Mouse (Mus musculus) stomach, postnatal 0 days (tissue): ENCODE measurements around the gene Szt2. TPM values are rescaled to one million over a fixed set of nuclear protein-coding genes. Genes with fewer than 3 reads are reported as not detected.

ENCODE experiments used
- ATAC-seq: fragments of 200-750 bp; cut with Nextera tagmentation; 2 replicates; pipeline ENCODE4 v1.8.0; 2017; ENCODE audit not compliant: low FRiP score, low TSS enrichment
- DNase-seq: peaks from one replicate; pipeline ENCODE4 v3.0.0-alpha.2; 2016; ENCODE audit warnings: low spot score
- H3K27ac ChIP-seq: fragments of 300-500 bp; sonication (generic); replicated peaks from 2 replicates; pipeline ENCODE4 v1.5.1; 2014; ENCODE audit warnings: mild to moderate bottlenecking, control low read depth
- H3K27me3 ChIP-seq: fragments of 300-500 bp; sonication (generic); 2 replicates; pipeline ENCODE4 v1.6.1; 2014; ENCODE audit warnings: low read length; ENCODE audit not compliant: control insufficient read depth, insufficient read depth
- H3K36me3 ChIP-seq: fragments of 300-500 bp; sonication (generic); 2 replicates; pipeline ENCODE4 v1.6.1; 2014; ENCODE audit warnings: low read length, mixed read lengths; ENCODE audit not compliant: control insufficient read depth, insufficient read depth
- H3K4me1 ChIP-seq: fragments of 300-500 bp; sonication (generic); replicated peaks from 2 replicates; pipeline ENCODE4 v1.6.1; 2014; ENCODE audit warnings: antibody characterized with exemption; ENCODE audit not compliant: control insufficient read depth, insufficient read depth
- H3K4me2 ChIP-seq: fragments of 300-500 bp; sonication (generic); replicated peaks from 2 replicates; pipeline ENCODE4 v1.6.1; 2014; ENCODE audit warnings: low read depth, mild to moderate bottlenecking, control low read depth, moderate library complexity
- H3K4me3 ChIP-seq: fragments of 300-500 bp; sonication (generic); 2 replicates; pipeline ENCODE4 v1.5.1; 2014; ENCODE audit warnings: low read depth, low read length, control low read depth
- H3K9ac ChIP-seq: fragments of 300-500 bp; sonication (generic); 2 replicates; pipeline ENCODE4 v1.6.1; 2014; ENCODE audit warnings: mild to moderate bottlenecking, low read length, control low read depth, mixed read lengths
- H3K9me3 ChIP-seq: fragments of 300-500 bp; sonication (generic); 2 replicates; pipeline ENCODE4 v1.6.1; 2016; ENCODE audit warnings: low read length; ENCODE audit not compliant: control insufficient read depth
- CTCF ChIP-seq: IDR thresholded peaks from 2 replicates; pipeline ENCODE4 v1.5.1; 2016; ENCODE audit warnings: antibody characterized with exemption, low read depth, mild to moderate bottlenecking, moderate library complexity
- EP300 ChIP-seq: optimal IDR thresholded peaks from 2 replicates; pipeline ENCODE3; 2016; ENCODE audit warnings: antibody characterized with exemption
- WGBS: fragments of 180-500 bp; shearing (Covaris S2); extraction: QIAGEN DNeasy Blood & Tissue Kit; methylation state at CpG from one replicate; pipeline ENCODE4 v1.1.7; 2014; 5-methylcytosine and 5-hydroxymethylcytosine counted together
- polyA plus RNA-seq: library from polyadenylated mRNA; unstranded; fragments of >200 nt; fragmentation: Nextera tagmentation; extraction: Ambion mirVana; gene quantifications from 2 replicates; pipeline ENCODE4 v1.2.1, GENCODE M21; 2015

The Szt2 gene
- polyA plus RNA-seq, 1 experiment from 2014 or later: 2.1 TPM

DNA sequence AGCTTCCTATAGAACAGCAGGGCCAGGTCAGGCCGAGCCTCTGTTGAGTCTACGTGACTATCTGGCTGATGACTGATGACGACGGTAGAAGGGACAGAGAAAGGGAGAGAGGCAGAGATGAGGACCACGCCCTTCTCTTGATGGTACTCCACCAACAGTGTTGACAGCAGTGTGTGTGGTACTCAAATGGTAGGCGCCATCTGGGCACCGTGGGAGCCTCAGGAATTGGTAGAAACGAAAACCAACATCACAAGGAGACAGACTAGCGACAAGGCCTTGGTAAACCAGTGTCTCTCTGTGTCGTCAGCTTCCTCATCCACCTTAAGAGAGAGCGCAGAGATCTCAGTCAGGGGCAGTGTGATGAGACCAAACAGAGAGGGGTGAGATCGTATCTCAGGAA lies 41.5 kb downstream of the Szt2 start:
- no peak for DNase-seq
- no peak for ATAC-seq
- peaks cover 40% of the 10 kb centered on the region for H3K36me3 ChIP-seq
- H3K4me2 ChIP-seq: no peak overlapping the region
- no peak overlapping the region for H3K9ac ChIP-seq
- H3K4me1 ChIP-seq: no peaks in the 10 kb centered on the region
- no peaks in the 10 kb centered on the region for H3K9me3 ChIP-seq
- H3K27me3 ChIP-seq: no peaks in the 10 kb centered on the region
- whole genome bisulfite sequencing: 88% methylated on average over 12 of the region's 12 CpGs
- TF ChIP-seq CTCF: no peak
- no peak for TF ChIP-seq EP300
- H3K27ac ChIP-seq: no peak overlapping the region
- H3K4me3 ChIP-seq: no peak overlapping the region

GRCm38 (mm10) chr4:118365991-118366390 lies 43.1 kb downstream of the Szt2 start:
- WGBS: 90% methylated on average over 14 of the region's 14 CpGs
- H3K9me3 ChIP-seq: no peaks in the 10 kb centered on the region
- H3K27me3 ChIP-seq: no peaks in the 10 kb centered on the region
- peaks cover 38% of the 10 kb centered on the region for H3K36me3 ChIP-seq
- H3K4me2 ChIP-seq: no peak overlapping the region
- ATAC-seq (no peak), DNase-seq (no peak)
- TF ChIP-seq CTCF (no peak), EP300 (no peak)
- H3K4me1 ChIP-seq: no peaks in the 10 kb centered on the region
- H3K4me3 ChIP-seq: no peak overlapping the region
- no peak overlapping the region for H3K27ac ChIP-seq
- no peak overlapping the region for H3K9ac ChIP-seq

- ATAC-seq: no peak
- Histone ChIP-seq H3K9ac (no peak overlapping the region), H3K27me3 (no peaks in the 10 kb centered on the region), H3K36me3 (peaks cover 31% of the 10 kb centered on the region), H3K27ac (no peak overlapping the region), H3K9me3 (no peaks in the 10 kb centered on the region), H3K4me1 (no peaks in the 10 kb centered on the region), H3K4me2 (no peak overlapping the region), H3K4me3 (no peak overlapping the region)
- TF ChIP-seq EP300: no peak
- no peak for TF ChIP-seq CTCF
- 93% methylated on average over 13 of the region's 13 CpGs for WGBS
- no peak for DNase-seq
Measured at GRCm38 (mm10) chr4:118364641-118365040, 44.4 kb downstream of the Szt2 start.

DNA sequence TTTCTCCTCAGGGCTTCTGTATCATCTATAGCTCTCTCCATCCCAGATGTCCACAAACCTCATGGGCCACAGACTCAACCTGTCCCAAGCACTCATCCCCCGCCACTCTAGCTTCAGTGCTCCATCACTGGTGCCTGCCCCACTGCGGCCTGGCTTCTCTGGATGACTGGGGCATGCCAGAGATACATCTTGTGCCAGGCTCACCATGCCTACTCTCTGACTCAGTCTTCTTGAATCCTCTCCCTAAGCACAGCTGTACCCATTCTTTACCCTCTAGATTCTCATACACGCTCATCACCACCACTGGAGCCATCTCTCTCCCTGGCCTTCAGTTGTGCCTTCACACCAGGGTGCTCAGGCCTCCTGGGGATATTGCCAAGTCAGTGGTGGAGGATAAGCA lies 45.1 kb downstream of the Szt2 start:
- DNase-seq (no peak), ATAC-seq (no peak)
- no peak overlapping the region for H3K4me2 ChIP-seq
- H3K36me3 ChIP-seq: peaks cover 28% of the 10 kb centered on the region; the same call in 1 of the 2 replicates
- H3K4me1 ChIP-seq: no peaks in the 10 kb centered on the region
- no peak for TF ChIP-seq EP300
- no peak for TF ChIP-seq CTCF
- no peak overlapping the region for H3K4me3 ChIP-seq
- no peak overlapping the region for H3K27ac ChIP-seq
- H3K9me3 ChIP-seq: no peaks in the 10 kb centered on the region
- no peaks in the 10 kb centered on the region for H3K27me3 ChIP-seq
- WGBS: 98% methylated on average over 3 of the region's 3 CpGs
- no peak overlapping the region for H3K9ac ChIP-seq

DNA sequence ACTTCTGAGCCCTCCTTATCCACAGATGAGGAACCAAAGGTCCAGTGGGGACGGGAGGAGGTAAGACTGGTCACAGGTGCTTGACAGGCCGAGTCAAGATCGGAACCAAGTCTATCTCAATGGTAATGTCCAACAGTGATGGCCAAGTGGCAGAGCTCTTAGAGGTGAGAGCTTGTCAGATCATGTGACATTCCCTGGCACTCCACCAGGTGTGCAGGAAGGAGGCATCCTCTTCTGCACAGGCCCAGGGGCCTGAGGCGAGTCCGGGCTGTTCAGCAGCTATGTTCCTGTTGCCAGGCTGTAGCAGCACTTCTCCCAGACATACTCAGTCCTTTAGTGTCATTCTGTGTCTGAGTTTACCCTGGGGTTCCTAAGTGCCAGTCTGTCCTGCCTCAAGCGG lies 46.2 kb downstream of the Szt2 start:
- H3K9me3 ChIP-seq: no peaks in the 10 kb centered on the region
- H3K4me2 ChIP-seq: no peak overlapping the region
- H3K27me3 ChIP-seq: no peaks in the 10 kb centered on the region
- peaks cover 21% of the 10 kb centered on the region; the same call in 1 of the 2 replicates for H3K36me3 ChIP-seq
- H3K9ac ChIP-seq: no peak overlapping the region
- WGBS: 91% methylated on average over 6 of the region's 6 CpGs
- TF ChIP-seq CTCF: no peak
- TF ChIP-seq EP300: no peak
- no peak overlapping the region; the same call in 1 of the 2 replicates for H3K27ac ChIP-seq
- H3K4me1 ChIP-seq: no peaks in the 10 kb centered on the region
- ATAC-seq: no peak
- no peak overlapping the region for H3K4me3 ChIP-seq
- no peak for DNase-seq

DNA sequence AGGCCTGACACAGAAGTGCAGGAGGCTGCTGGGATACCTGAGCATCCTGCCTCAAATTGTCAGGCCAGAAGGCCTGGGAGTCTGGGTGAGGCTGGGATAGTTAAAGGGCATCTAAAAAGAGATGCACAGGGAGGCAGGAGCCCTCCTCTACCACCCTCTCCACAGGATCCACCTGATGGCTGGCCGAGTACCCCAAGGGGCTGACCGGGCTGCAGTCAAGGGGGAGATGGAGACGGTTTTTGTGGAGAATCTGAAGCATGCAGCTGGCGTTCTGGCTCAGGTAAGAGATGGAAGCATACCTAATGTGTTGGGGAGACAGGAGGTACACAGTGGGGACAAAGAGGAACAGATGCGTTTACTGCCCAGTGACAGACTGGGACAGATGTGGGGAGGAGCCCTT lies 47.6 kb downstream of the Szt2 start:
- no peaks in the 10 kb centered on the region for H3K27me3 ChIP-seq
- H3K9ac ChIP-seq: no peak overlapping the region
- DNase-seq: no peak
- no peak overlapping the region for H3K27ac ChIP-seq
- no peak overlapping the region for H3K4me2 ChIP-seq
- no peak for ATAC-seq
- TF ChIP-seq EP300 (no peak), CTCF (no peak)
- H3K4me1 ChIP-seq: no peaks in the 10 kb centered on the region
- no peaks in the 10 kb centered on the region for H3K9me3 ChIP-seq
- no peak overlapping the region for H3K4me3 ChIP-seq
- WGBS: 92% methylated on average over 5 of the region's 5 CpGs
- peaks cover 21% of the 10 kb centered on the region; the same call in 1 of the 2 replicates for H3K36me3 ChIP-seq
